Mouse (Mus musculus) heart, adult 2 months (tissue): ENCODE measurements around the gene Mdfic.

Source experiments
- CTCF ChIP-seq: fragments of 200-600 bp; IDR thresholded peaks from 2 replicates; pipeline ENCODE4 v1.8.1; 2022; ENCODE audit warnings: antibody characterized with exemption, mild to moderate bottlenecking, moderate library complexity
- EP300 ChIP-seq: fragments of 200-500 bp; IDR thresholded peaks from 2 replicates; pipeline ENCODE4 v1.6.1; 2011; ENCODE audit warnings: low read depth, low read length, control low read depth; ENCODE audit not compliant: insufficient read depth
- POLR2A ChIP-seq: fragments of 200-500 bp; IDR thresholded peaks from 2 replicates; pipeline ENCODE4 v1.6.1; 2011; ENCODE audit warnings: mild to moderate bottlenecking, low read depth, low read length, control low read depth; ENCODE audit not compliant: insufficient read depth

DNA sequence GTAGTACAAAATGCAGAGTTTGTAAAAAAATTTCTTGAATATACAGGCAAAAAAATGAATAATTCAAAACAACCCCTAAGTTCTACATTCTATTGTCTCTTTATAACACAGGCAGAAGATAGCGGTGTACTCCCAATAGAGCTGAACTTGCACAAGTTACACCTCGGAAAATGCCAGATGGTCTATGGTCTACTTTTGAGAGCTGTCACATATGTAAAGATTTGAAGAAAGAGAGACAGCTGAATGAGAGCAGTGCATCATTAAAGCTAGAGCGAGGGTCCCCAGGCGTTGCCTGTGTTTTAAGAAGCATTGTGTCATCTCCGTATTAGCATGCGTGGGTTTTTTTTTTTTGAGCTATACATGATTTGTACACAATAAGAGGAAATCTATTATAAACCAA lies 47.0 kb downstream of the Mdfic start:
- no peak for TF ChIP-seq CTCF
- TF ChIP-seq POLR2A: no peak
- no peak for TF ChIP-seq EP300
